Mouse (Mus musculus) liver, postnatal 0 days (tissue): ENCODE results near the gene Snx21. TPM values are rescaled to one million over a fixed set of nuclear protein-coding genes. Genes with fewer than 3 reads are reported as not detected.
"Not testable (repeated sequence)": the region's sequence is repeated elsewhere in the genome, so short reads cannot be mapped to it uniquely, and the experiment has no call there.

ENCODE experiments used
- ATAC-seq: fragments of 200-750 bp; cut with Nextera tagmentation; 2 replicates; pipeline ENCODE4 v1.8.0; 2017; ENCODE audit warnings: mild to moderate bottlenecking, moderate library complexity
- DNase-seq: peaks from one replicate; pipeline ENCODE4 v3.0.0-alpha.2; 2016
- H3K27ac ChIP-seq: fragments of 300-500 bp; sonication (generic); 2 replicates; pipeline ENCODE4 v1.5.1; 2014; ENCODE audit warnings: antibody characterized with exemption, moderate library complexity, mild to moderate bottlenecking, low read depth
- H3K27me3 ChIP-seq: fragments of 300-500 bp; sonication (generic); 2 replicates; pipeline ENCODE4 v1.6.1; 2014; ENCODE audit warnings: low read length, control low read depth, mixed read lengths; ENCODE audit not compliant: insufficient read depth
- H3K36me3 ChIP-seq: fragments of 300-500 bp; sonication (generic); replicated peaks from 2 replicates; pipeline ENCODE4 v1.6.1; 2014; ENCODE audit warnings: mild to moderate bottlenecking, control low read depth, low read length, moderate library complexity, mixed read lengths; ENCODE audit not compliant: insufficient read depth
- H3K4me1 ChIP-seq: fragments of 300-500 bp; sonication (generic); 2 replicates; pipeline ENCODE4 v1.6.1; 2014; ENCODE audit warnings: antibody characterized with exemption, mild to moderate bottlenecking, control low read depth; ENCODE audit not compliant: insufficient read depth
- H3K4me2 ChIP-seq: fragments of 300-500 bp; sonication (generic); 2 replicates; pipeline ENCODE4 v1.6.1; 2014; ENCODE audit warnings: low read depth, mild to moderate bottlenecking, low read length, moderate library complexity, mixed read lengths
- H3K4me3 ChIP-seq: fragments of 300-500 bp; sonication (generic); 2 replicates; pipeline ENCODE4 v1.5.1; 2014; ENCODE audit warnings: low read depth, low read length
- H3K9ac ChIP-seq: fragments of 300-500 bp; sonication (generic); replicated peaks from 2 replicates; pipeline ENCODE4 v1.6.1; 2014; ENCODE audit warnings: mild to moderate bottlenecking, moderate library complexity
- H3K9me3 ChIP-seq: fragments of 300-500 bp; sonication (generic); 2 replicates; pipeline ENCODE4 v1.6.1; 2016; ENCODE audit warnings: mild to moderate bottlenecking, control low read depth, low read length, mixed read lengths
- CTCF ChIP-seq: sonication (generic); IDR thresholded peaks from 2 replicates; pipeline ENCODE4 v1.5.1; 2016; ENCODE audit warnings: antibody characterized with exemption, low read depth
- EP300 ChIP-seq: IDR thresholded peaks from 2 replicates; pipeline ENCODE4 v1.6.1; 2016; ENCODE audit warnings: antibody characterized with exemption, low read depth, mild to moderate bottlenecking
- WGBS: fragments of 180-500 bp; shearing (Covaris S2); extraction: QIAGEN DNeasy Blood & Tissue Kit; methylation state at CpG from one replicate; pipeline ENCODE4 v1.1.7; 2014; ENCODE audit not compliant: insufficient replicate concordance; 5-methylcytosine and 5-hydroxymethylcytosine counted together
- polyA plus RNA-seq: library from polyadenylated mRNA; unstranded; fragments of >200 nt; fragmentation: Nextera tagmentation; extraction: Ambion mirVana; gene quantifications from 2 replicates; pipeline ENCODE4 v1.2.1, GENCODE M21; 2015

The Snx21 gene
- polyA plus RNA-seq, 1 experiment from 2014 or later = 6.1 TPM

GRCm38 (mm10) chr2:164793772-164794171 is 8.1 kb downstream of the Snx21 start:
- H3K36me3 ChIP-seq = peaks cover 57% of the 10 kb centered on the region
- H3K9ac ChIP-seq = no peak overlapping the region
- no peak overlapping the region for H3K27ac ChIP-seq
- ATAC-seq = no peak
- TF ChIP-seq CTCF = no peak
- TF ChIP-seq EP300 = no peak
- WGBS = 81% methylated on average over 2 of the region's 2 CpGs
- H3K9me3 ChIP-seq = no peaks in the 10 kb centered on the region
- H3K27me3 ChIP-seq = no peaks in the 10 kb centered on the region
- peaks cover 6% of the 10 kb centered on the region for H3K4me1 ChIP-seq
- H3K4me3 ChIP-seq = no peak overlapping the region
- H3K4me2 ChIP-seq = no peak overlapping the region
- no peak for DNase-seq

GRCm38 (mm10) chr2:164794293-164794692 is 8.7 kb downstream of the Snx21 start:
- Histone ChIP-seq H3K9ac (no peak overlapping the region), H3K27ac (no peak overlapping the region), H3K27me3 (no peaks in the 10 kb centered on the region), H3K9me3 (no peaks in the 10 kb centered on the region), H3K4me3 (no peak overlapping the region), H3K4me2 (no peak overlapping the region), H3K4me1 (peaks cover 4% of the 10 kb centered on the region; the same call in 1 of the 2 replicates), H3K36me3 (peaks cover 60% of the 10 kb centered on the region)
- no peak for TF ChIP-seq EP300
- TF ChIP-seq CTCF = peak; percentile 97
- ATAC-seq = peak; percentile 47
- peak; percentile 88 for DNase-seq
- WGBS = 30% methylated on average over 5 of the region's 5 CpGs

DNA sequence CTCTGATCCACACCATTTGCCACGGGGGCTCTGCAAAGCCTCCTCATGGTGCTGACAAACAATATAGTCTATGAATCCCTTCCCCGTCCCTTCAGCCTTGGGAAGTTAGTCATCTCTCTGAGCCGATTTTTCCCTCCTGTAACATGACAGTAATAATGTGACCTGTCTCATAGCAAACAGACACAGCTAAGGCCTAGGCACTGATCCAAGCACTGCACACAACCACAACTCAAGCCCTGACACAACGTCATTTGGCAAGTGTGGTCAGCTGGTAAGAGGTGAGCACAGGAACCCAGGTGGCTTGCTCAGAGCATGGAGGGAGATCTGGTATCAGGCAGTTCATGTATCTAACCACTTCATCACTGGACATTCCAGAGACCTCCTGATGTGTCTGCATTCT is 10.2 kb downstream of the Snx21 start:
- H3K27me3 ChIP-seq = no peaks in the 10 kb centered on the region
- WGBS = 87% methylated on average over 4 of the region's 4 CpGs
- no peak for TF ChIP-seq EP300
- TF ChIP-seq CTCF = no peak
- H3K9ac ChIP-seq = no peak overlapping the region
- no peak overlapping the region for H3K27ac ChIP-seq
- H3K4me2 ChIP-seq = no peak overlapping the region
- H3K36me3 ChIP-seq = peaks cover 67% of the 10 kb centered on the region
- no peak overlapping the region for H3K4me3 ChIP-seq
- DNase-seq (no peak), ATAC-seq (no peak)
- H3K9me3 ChIP-seq = no peaks in the 10 kb centered on the region
- H3K4me1 ChIP-seq = peaks cover 4% of the 10 kb centered on the region; the same call in 1 of the 2 replicates

DNA sequence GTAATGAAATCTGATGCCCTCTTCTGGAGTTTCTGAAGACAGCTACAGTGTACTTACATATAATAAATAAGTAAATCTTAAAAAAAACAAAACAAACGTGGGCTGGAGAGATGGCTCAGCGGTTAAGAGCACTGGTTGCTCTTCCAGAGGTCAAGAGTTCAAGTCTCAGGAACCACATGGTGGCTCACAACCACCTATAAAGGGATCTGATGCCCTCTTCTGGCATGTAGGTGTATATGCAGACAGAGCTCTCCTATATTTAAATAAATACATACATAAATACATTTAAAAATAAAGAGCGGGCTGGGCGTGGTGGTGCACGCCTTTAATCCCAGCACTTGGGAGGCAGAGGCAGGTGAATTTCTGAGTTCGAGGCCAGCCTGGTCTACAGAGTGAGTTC is 12.9 kb downstream of the Snx21 start:
- not testable (repeated sequence) for H3K9ac ChIP-seq, H3K27ac ChIP-seq, DNase-seq, H3K9me3 ChIP-seq, H3K4me2 ChIP-seq, ATAC-seq, H3K27me3 ChIP-seq, H3K4me3 ChIP-seq
- Histone ChIP-seq H3K36me3 (peaks cover 52% of the 10 kb centered on the region), H3K4me1 (peaks cover 13% of the 10 kb centered on the region)
- WGBS = 72% methylated on average over 6 of the region's 6 CpGs
- peak; percentile 59 for TF ChIP-seq CTCF

DNA sequence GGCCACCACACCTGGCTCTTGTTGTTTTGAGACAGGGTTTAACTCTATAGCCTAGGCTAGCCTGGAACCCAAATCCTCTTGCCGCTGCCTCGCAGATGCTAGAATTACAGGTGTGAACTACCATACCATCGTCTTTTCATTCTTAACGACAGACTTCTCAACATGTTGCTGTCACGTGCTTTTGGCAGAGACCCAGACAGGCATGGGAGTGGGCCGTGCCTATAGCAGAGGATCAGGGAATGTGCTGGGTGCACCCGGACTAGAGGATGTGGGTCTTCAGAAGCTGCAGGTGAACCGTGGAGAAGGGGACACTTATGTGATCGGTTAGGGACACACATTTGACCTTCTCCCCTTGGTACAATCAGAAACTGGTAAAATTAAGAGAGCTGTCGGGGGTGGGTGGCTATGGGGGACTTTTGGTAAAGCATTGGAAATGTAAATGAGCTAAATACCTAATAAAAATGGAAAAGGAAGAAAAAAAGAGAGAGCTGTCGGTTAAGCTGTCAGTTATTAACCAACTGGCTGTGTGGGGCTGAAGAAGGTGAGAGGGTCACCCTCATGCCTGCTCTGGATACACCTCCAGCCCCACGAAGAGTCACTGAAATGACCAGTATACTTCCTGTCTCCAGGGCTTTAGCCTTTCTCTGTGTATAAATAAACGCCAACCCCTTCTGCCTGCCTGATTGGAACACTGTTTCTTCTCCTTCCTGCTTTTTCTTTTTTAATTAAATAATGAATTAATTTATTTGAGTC is 14.8 kb downstream of the Snx21 start:
- Histone ChIP-seq H3K9me3 (no peaks in the 10 kb centered on the region), H3K4me3 (no peak overlapping the region), H3K4me1 (peaks cover 14% of the 10 kb centered on the region), H3K4me2 (no peak overlapping the region), H3K9ac (no peak overlapping the region), H3K36me3 (peaks cover 41% of the 10 kb centered on the region), H3K27ac (no peak overlapping the region), H3K27me3 (no peaks in the 10 kb centered on the region)
- no peak for DNase-seq
- WGBS = 86% methylated on average over 13 of the region's 13 CpGs
- TF ChIP-seq CTCF (no peak), EP300 (no peak)
- ATAC-seq = no peak

- H3K4me2 ChIP-seq = peak overlapping the region; percentile 77
- peaks cover 21% of the 10 kb centered on the region for H3K36me3 ChIP-seq
- ATAC-seq (no peak), DNase-seq (no peak)
- peak overlapping the region; percentile 82 for H3K9ac ChIP-seq
- H3K27ac ChIP-seq = peak overlapping the region; percentile 93
- TF ChIP-seq EP300 = no peak
- TF ChIP-seq CTCF = no peak
- H3K9me3 ChIP-seq = no peaks in the 10 kb centered on the region
- 73% methylated on average over 16 of the region's 16 CpGs for WGBS
- H3K4me1 ChIP-seq = peaks cover 29% of the 10 kb centered on the region
- H3K27me3 ChIP-seq = no peaks in the 10 kb centered on the region
- H3K4me3 ChIP-seq = peak overlapping the region; percentile 85
These were observed 17.7 kb downstream of the Snx21 start for GRCm38 (mm10) chr2:164803201-164803920.
